Comparison of ENCODE assay signal across 21 mouse cellular contexts in the genomic region with DNA sequence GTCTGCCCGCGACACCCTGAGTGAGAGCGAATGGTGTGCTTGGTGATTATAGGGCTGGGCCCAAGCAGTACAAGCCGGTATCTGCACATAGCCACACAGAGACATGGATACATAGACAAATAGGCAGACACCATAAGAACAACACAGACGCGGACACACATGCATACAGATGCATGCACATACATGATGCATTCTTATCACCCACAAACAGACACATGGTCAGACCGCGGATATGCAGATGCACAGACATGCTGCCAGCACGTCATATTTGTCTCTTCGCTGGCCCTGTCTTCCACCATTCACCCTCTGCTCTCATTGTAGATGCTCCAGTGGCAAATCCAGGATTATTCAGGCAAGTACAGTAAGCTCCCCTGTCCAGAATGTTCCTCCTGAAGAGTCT. TPM values are rescaled to one million over a fixed set of nuclear protein-coding genes. Genes with fewer than 3 reads are reported as not detected.
A peak's percentile ranks its signal among the peaks of the same experiment; 100 is the strongest.
DNase-seq lines count a peak whose midpoint lies in the region; ATAC-seq lines count a peak whose summit lies in the region.
"Had no signal": no experiment of that assay in that cellular context is flagged by ENCODE, and none has a peak within 500 bp of the region (broad histone marks: within the 10 kb centered on the region; RNA-seq: fewer than 3 reads in every experiment).

No protein-coding gene starts in this region.

- DNase-seq in liver, embryonic 13.5 days: peak; percentile 46
- no peak for DNase-seq in liver
- no peak for DNase-seq in lung, postnatal 36 days
- DNase-seq in c-Kit-positive CD71-positive TER-119-positive erythroid progenitor cells, embryonic 14.5 days (ENCODE audit: low spot score): peak; percentile 61
- DNase-seq in left cerebral cortex, postnatal 4 days: no peak
- DNase-seq: adrenal gland, postnatal 10 days; cerebellum, adult 18-20 months; cerebellum, adult 9-10 months; cerebellum, postnatal 14 days; forebrain, postnatal 0 days; gastrocnemius, adult 2 months; gastrocnemius, postnatal 14 days had no signal

- no peak overlapping the region for H3K4me3 ChIP-seq in liver, embryonic 13.5 days (replicated peaks)
- H3K4me3 ChIP-seq in lung, embryonic 16.5 days (ENCODE audit: low read length): no peak overlapping the region
- H3K4me3 ChIP-seq: embryonic facial prominence, embryonic 12.5 days; embryonic facial prominence, embryonic 15.5 days; gastrocnemius, adult 2 months; hindbrain, embryonic 12.5 days; hindbrain, embryonic 15.5 days had no signal

- 81% methylated on average over 10 of the region's 10 CpGs for WGBS in liver, embryonic 13.5 days (ENCODE audit: insufficient replicate concordance)
- WGBS in lung, embryonic 16.5 days: 96% methylated on average over 10 of the region's 10 CpGs

- H3K4me1 ChIP-seq in liver, embryonic 13.5 days (replicated peaks): 0 out of 2 replicates have a peak, but pooled peaks cover 1% of the 10 kb centered on the region
- peaks cover 13% of the 10 kb centered on the region for H3K4me1 ChIP-seq in lung, embryonic 16.5 days (replicated peaks; ENCODE audit: control insufficient read depth, insufficient read depth, low read length)
- H3K4me1 ChIP-seq: embryonic facial prominence, embryonic 12.5 days; embryonic facial prominence, embryonic 15.5 days; hindbrain, embryonic 12.5 days; hindbrain, embryonic 15.5 days had no signal

- no peak for ATAC-seq in liver, embryonic 13.5 days (ENCODE audit: low read depth)
- ATAC-seq in lung, embryonic 16.5 days (ENCODE audit: low read depth): no peak
- ATAC-seq: forebrain, embryonic 14.5 days; forebrain, postnatal 0 days; Patski had no signal

- H3K27ac ChIP-seq in liver, embryonic 13.5 days: no peak overlapping the region
- H3K27ac ChIP-seq in lung, embryonic 16.5 days (ENCODE audit: low read length): peak overlapping the region; percentile 87; the same call in 1 of the 2 replicates
- H3K27ac ChIP-seq: embryonic facial prominence, embryonic 12.5 days; embryonic facial prominence, embryonic 15.5 days; gastrocnemius, adult 2 months; hindbrain, embryonic 12.5 days; hindbrain, embryonic 15.5 days had no signal

- no peaks in the 10 kb centered on the region for H3K9me3 ChIP-seq in liver, embryonic 13.5 days (replicated peaks)
- no peaks in the 10 kb centered on the region for H3K9me3 ChIP-seq in lung, embryonic 16.5 days (ENCODE audit: control insufficient read depth, low read length)
- H3K9me3 ChIP-seq: embryonic facial prominence, embryonic 12.5 days; embryonic facial prominence, embryonic 15.5 days; hindbrain, embryonic 12.5 days; hindbrain, embryonic 15.5 days had no signal

- no peak overlapping the region for H3K4me2 ChIP-seq in liver, embryonic 13.5 days
- H3K4me2 ChIP-seq in lung, embryonic 16.5 days (ENCODE audit: low read depth, low read length): no peak overlapping the region
- H3K4me2 ChIP-seq: embryonic facial prominence, embryonic 12.5 days; embryonic facial prominence, embryonic 15.5 days; heart, embryonic 11.5 days; hindbrain, embryonic 12.5 days; hindbrain, embryonic 15.5 days had no signal

- H3K36me3 ChIP-seq in liver, embryonic 13.5 days: no peaks in the 10 kb centered on the region
- H3K36me3 ChIP-seq in lung, embryonic 16.5 days (ENCODE audit: control insufficient read depth, insufficient read depth, low read length): no peaks in the 10 kb centered on the region
- H3K36me3 ChIP-seq: embryonic facial prominence, embryonic 12.5 days; embryonic facial prominence, embryonic 15.5 days; hindbrain, embryonic 12.5 days; hindbrain, embryonic 15.5 days had no signal

- H3K27me3 ChIP-seq in liver, embryonic 13.5 days: peaks cover 18% of the 10 kb centered on the region; the same call in 1 of the 2 replicates
- H3K27me3 ChIP-seq in lung, embryonic 16.5 days (ENCODE audit: control insufficient read depth, insufficient read depth, low read depth, low read length): no peaks in the 10 kb centered on the region
- H3K27me3 ChIP-seq: embryonic facial prominence, embryonic 12.5 days; embryonic facial prominence, embryonic 15.5 days; hindbrain, embryonic 12.5 days; hindbrain, embryonic 15.5 days; Patski had no signal

- H3K9ac ChIP-seq in liver, embryonic 13.5 days: no peak overlapping the region
- H3K9ac ChIP-seq in lung, embryonic 16.5 days (ENCODE audit: low read length): no peak overlapping the region
- H3K9ac ChIP-seq: embryonic facial prominence, embryonic 12.5 days; embryonic facial prominence, embryonic 15.5 days; forebrain, postnatal 0 days; hindbrain, embryonic 12.5 days; hindbrain, embryonic 15.5 days had no signal

- intact Hi-C loops in left cerebral cortex, postnatal 4 days (cut with DNase I): no loop called here

RNA-seq across cellular contexts. Expression of a gene that starts 59.1 kb away (rescaled TPM):
- 0.20 and 0.51 TPM in 2 replicates for polyA plus RNA-seq in liver, embryonic 13.5 days (2015; fragmentation: Nextera tagmentation; extraction: Ambion mirVana)
- polyA plus RNA-seq in lung, embryonic 16.5 days (2015; fragmentation: Nextera tagmentation; extraction: Ambion mirVana): 83.5 and 94.0 TPM in 2 replicates
- total RNA-seq in left cerebral cortex, postnatal 4 days (2021): 1 to 10 TPM; 5.4 to 6.7 TPM
- total RNA-seq: gastrocnemius, adult 2 months; gastrocnemius, postnatal 14 days; hematopoietic stem cell, adult 5-6 weeks had no signal
- polyA plus RNA-seq: Patski had no signal

Comparison
In these comparisons a context has a peak if more than half of its experiments do, and no peak if none do; other contexts are left out.
1. DNase-seq: peak in liver, embryonic 13.5 days (single experiment) and c-Kit-positive CD71-positive TER-119-positive erythroid progenitor cells, embryonic 14.5 days (single experiment); none in liver (single experiment), lung, postnatal 36 days (single experiment) and left cerebral cortex, postnatal 4 days (single experiment).
2. RNA of a gene that starts 59.1 kb away (polyA plus RNA-seq): 83.5 to 94.0 TPM in lung, embryonic 16.5 days; 0.20 to 0.51 TPM in liver, embryonic 13.5 days; every median in the first group is over 10 times any median in the second.